Mouse (Mus musculus) C2C12 (cell line): ENCODE data around the gene Pdzd11. TPM values are rescaled to one million over a fixed set of nuclear protein-coding genes. Genes with fewer than 3 reads are reported as not detected.

Experiments used
- H3K27me3 ChIP-seq: one replicate; pipeline ENCODE4 v1.6.1; 2011; ENCODE audit not compliant: control insufficient read depth, insufficient read depth, insufficient read length
- H3K36me3 ChIP-seq: one replicate; pipeline ENCODE4 v1.6.1; 2011; ENCODE audit not compliant: control insufficient read depth, insufficient read depth
- H3K4me3 ChIP-seq: one replicate; pipeline ENCODE4 v1.5.1; 2011; ENCODE audit warnings: mild to moderate bottlenecking, control low read depth; ENCODE audit not compliant: poor library complexity, insufficient read depth, severe bottlenecking
- H3K79me2 ChIP-seq: one replicate; pipeline ENCODE4 v1.6.1; 2011; ENCODE audit not compliant: control insufficient read depth, insufficient read depth
- H3K79me3 ChIP-seq: one replicate; pipeline ENCODE4 v1.6.1; 2011; ENCODE audit warnings: low read depth, control low read depth
- H3ac ChIP-seq: one replicate; pipeline ENCODE3; 2011; ENCODE audit warnings: low read depth; ENCODE audit not compliant: control insufficient read depth, insufficient read length
- CEBPB ChIP-seq: IDR thresholded peaks from one replicate; pipeline ENCODE4 v1.6.1; 2011; ENCODE audit warnings: low read depth, mild to moderate bottlenecking, control low read depth, moderate library complexity
- CTCF ChIP-seq: IDR thresholded peaks from one replicate; pipeline ENCODE4 v1.5.1; 2011; ENCODE audit not compliant: control insufficient read depth, insufficient read depth, insufficient read length
- FOSL1 ChIP-seq: IDR thresholded peaks from one replicate; pipeline ENCODE4 v1.8.0; 2011; ENCODE audit warnings: mild to moderate bottlenecking, low read length; ENCODE audit not compliant: poor library complexity, insufficient read depth, severe bottlenecking
- MAX ChIP-seq: IDR thresholded peaks from one replicate; pipeline ENCODE4 v1.6.1; 2011; ENCODE audit warnings: mild to moderate bottlenecking, control low read depth
- MYOD1 ChIP-seq: IDR thresholded peaks from one replicate; pipeline ENCODE4 v1.6.1; 2011; ENCODE audit warnings: low read depth; ENCODE audit not compliant: control insufficient read depth, insufficient read length
- MYOG ChIP-seq: IDR thresholded peaks from one replicate; pipeline ENCODE4 v1.6.1; 2011; ENCODE audit not compliant: control insufficient read depth, insufficient read length; ENCODE audit errors: extremely low read depth
- USF1 ChIP-seq: IDR thresholded peaks from one replicate; pipeline ENCODE4 v1.6.1; 2011; ENCODE audit warnings: low read depth, mild to moderate bottlenecking, control low read depth, moderate library complexity
- polyA plus RNA-seq: library from polyadenylated mRNA; unstranded; fragments of >200 nt; fragmentation: generic; extraction: Trizol; gene quantifications from one replicate; pipeline ENCODE4 v1.2.1, GENCODE M21; 2012; ENCODE audit warnings: missing spikeins

Gene Pdzd11
- polyA plus RNA-seq, 1 experiment: 78.1 TPM

GRCm38 (mm10) chrX:100597439-100597838 lies 28.9 kb downstream of the Pdzd11 start:
- TF ChIP-seq MYOD1: no peak
- TF ChIP-seq MYOG: no peak
- TF ChIP-seq FOSL1: no peak
- TF ChIP-seq USF1: no peak
- no peak for TF ChIP-seq MAX
- no peak for TF ChIP-seq CTCF
- TF ChIP-seq CEBPB: no peak
- no peaks in the 10 kb centered on the region for H3K79me3 ChIP-seq
- H3ac ChIP-seq: no peak overlapping the region
- H3K4me3 ChIP-seq: no peak overlapping the region
- no peaks in the 10 kb centered on the region for H3K36me3 ChIP-seq
- no peaks in the 10 kb centered on the region for H3K79me2 ChIP-seq
- H3K27me3 ChIP-seq: peaks cover 5% of the 10 kb centered on the region

- Histone ChIP-seq H3K36me3 (no peaks in the 10 kb centered on the region), H3K79me3 (no peaks in the 10 kb centered on the region), H3K27me3 (peaks cover 5% of the 10 kb centered on the region), H3K4me3 (no peak within 1 kb of the TSS), H3K79me2 (no peaks in the 10 kb centered on the region), H3ac (no peak within 1 kb of the TSS)
- TF ChIP-seq MAX (no peak), MYOG (no peak), FOSL1 (no peak), CEBPB (no peak), CTCF (no peak), USF1 (no peak), MYOD1 (no peak)
Measured at GRCm38 (mm10) chrX:100594791-100595190, 31.6 kb downstream of the Pdzd11 start, which contains the start of gene P2ry4. TSS of gene P2ry4 (minus strand) at chrX:100594869.

Other genes starting within 250 kb of the Pdzd11 start
- not detected for gene Otud6a, start 197.6 kb downstream of the Pdzd11 start, polyA plus RNA-seq
- 0.19 TPM for gene Awat2, start 183.9 kb downstream of the Pdzd11 start, polyA plus RNA-seq
- gene Igbp1, start 132.3 kb downstream of the Pdzd11 start, polyA plus RNA-seq: 34.2 TPM
- not detected for gene Dgat2l6, start 101.7 kb downstream of the Pdzd11 start, polyA plus RNA-seq
- gene Awat1, start 54.3 kb downstream of the Pdzd11 start, polyA plus RNA-seq: not detected
- not detected for gene P2ry4, start 31.7 kb downstream of the Pdzd11 start, polyA plus RNA-seq
- not detected for gene Arr3, start 21.1 kb downstream of the Pdzd11 start, polyA plus RNA-seq
- gene Kif4, start 831 bp downstream of the Pdzd11 start, polyA plus RNA-seq: 14.2 TPM
- 0.05 TPM for gene Gdpd2, start 103.3 kb upstream of the Pdzd11 start, polyA plus RNA-seq
- gene Dlg3, start 141.2 kb upstream of the Pdzd11 start, polyA plus RNA-seq: 6.0 TPM